Mouse (Mus musculus) intestine, embryonic 16.5 days (tissue): ENCODE data around the gene Zranb1. TPM values are rescaled to one million over a fixed set of nuclear protein-coding genes. Genes with fewer than 3 reads are reported as not detected.

Source experiments
- ATAC-seq: fragments of 200-750 bp; cut with Nextera tagmentation; 2 replicates; pipeline ENCODE4 v1.8.0; 2017; ENCODE audit warnings: moderate TSS enrichment, moderate library complexity
- H3K27ac ChIP-seq: fragments of 300-500 bp; sonication (generic); 2 replicates; pipeline ENCODE4 v1.5.1; 2014; ENCODE audit warnings: mild to moderate bottlenecking, low read length
- H3K27me3 ChIP-seq: fragments of 300-500 bp; sonication (generic); replicated peaks from 2 replicates; pipeline ENCODE4 v1.6.1; 2014; ENCODE audit warnings: low read length, control low read depth, mixed read lengths; ENCODE audit not compliant: control insufficient read depth, insufficient read depth
- H3K36me3 ChIP-seq: fragments of 300-500 bp; sonication (generic); 2 replicates; pipeline ENCODE4 v1.6.1; 2014; ENCODE audit warnings: low read length, control low read depth; ENCODE audit not compliant: control insufficient read depth, insufficient read depth
- H3K4me1 ChIP-seq: fragments of 300-500 bp; sonication (generic); 2 replicates; pipeline ENCODE4 v1.6.1; 2014; ENCODE audit warnings: low read length, control low read depth, mixed read lengths; ENCODE audit not compliant: control insufficient read depth, insufficient read depth
- H3K4me2 ChIP-seq: fragments of 300-500 bp; sonication (generic); 2 replicates; pipeline ENCODE4 v1.6.1; 2014; ENCODE audit warnings: low read depth, low read length, control low read depth
- H3K4me3 ChIP-seq: fragments of 300-500 bp; sonication (generic); 2 replicates; pipeline ENCODE4 v1.5.1; 2014; ENCODE audit warnings: mild to moderate bottlenecking, low read length
- H3K9ac ChIP-seq: fragments of 300-500 bp; sonication (generic); 2 replicates; pipeline ENCODE4 v1.6.1; 2014; ENCODE audit warnings: low read depth, low read length
- H3K9me3 ChIP-seq: fragments of 300-500 bp; sonication (generic); 2 replicates; pipeline ENCODE4 v1.6.1; 2016; ENCODE audit warnings: low read length, control low read depth; ENCODE audit not compliant: control insufficient read depth
- WGBS: fragments of 180-500 bp; shearing (Covaris S2); extraction: QIAGEN DNeasy Blood & Tissue Kit; methylation state at CpG from one replicate; pipeline ENCODE4 v1.1.7; 2014; 5-methylcytosine and 5-hydroxymethylcytosine counted together
- polyA plus RNA-seq: library from polyadenylated mRNA; unstranded; fragments of >200 nt; fragmentation: Nextera tagmentation; extraction: Ambion mirVana; gene quantifications from 2 replicates; pipeline ENCODE4 v1.2.1, GENCODE M21; 2015

The Zranb1 gene
- polyA plus RNA-seq, 1 experiment from 2014 or later, result 5.7 TPM

DNA sequence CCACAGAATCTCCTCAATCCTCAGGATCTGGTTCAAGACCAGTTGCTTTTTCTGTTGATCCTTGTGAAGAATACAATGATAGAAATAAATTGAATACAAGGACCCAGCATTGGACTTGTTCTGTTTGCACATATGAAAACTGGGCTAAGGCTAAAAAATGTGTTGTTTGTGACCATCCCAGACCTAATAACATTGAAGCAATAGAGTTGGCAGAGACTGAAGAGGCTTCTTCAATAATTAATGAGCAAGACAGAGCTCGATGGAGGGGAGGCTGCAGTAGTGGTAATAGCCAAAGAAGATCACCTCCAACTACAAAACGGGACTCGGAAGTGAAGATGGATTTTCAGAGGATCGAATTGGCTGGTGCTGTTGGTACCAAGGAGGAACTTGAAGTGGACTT, 19.0 kb downstream of the Zranb1 start:
- ATAC-seq, result no peak
- Histone ChIP-seq H3K9me3 (no peaks in the 10 kb centered on the region), H3K9ac (no peak overlapping the region), H3K27ac (no peak overlapping the region), H3K36me3 (no peaks in the 10 kb centered on the region), H3K27me3 (no peaks in the 10 kb centered on the region), H3K4me3 (no peak overlapping the region), H3K4me1 (peaks cover 3% of the 10 kb centered on the region; the same call in 1 of the 2 replicates), H3K4me2 (no peak overlapping the region)
- 80% methylated on average over 4 of the region's 4 CpGs for WGBS

DNA sequence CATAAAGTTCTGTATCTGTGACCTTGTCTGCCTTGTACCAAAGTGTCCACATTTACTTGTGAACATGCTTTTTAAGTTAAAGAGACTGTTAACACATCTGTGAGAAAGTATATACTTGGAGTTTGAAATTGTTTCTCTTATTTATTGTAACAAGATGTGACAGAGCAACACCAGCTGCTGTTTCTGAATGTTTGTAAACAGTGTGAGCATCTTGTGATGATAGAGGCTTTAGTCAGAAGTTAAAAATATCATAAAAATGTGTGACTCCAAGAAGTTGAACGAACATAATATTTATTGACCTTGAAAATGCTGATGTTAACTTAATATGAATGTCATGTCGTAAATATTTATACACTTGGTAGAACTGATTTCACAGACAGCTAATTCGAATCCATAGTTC, 19.7 kb downstream of the Zranb1 start:
- 76% methylated on average over 3 of the region's 3 CpGs for WGBS
- Histone ChIP-seq H3K36me3 (no peaks in the 10 kb centered on the region), H3K27me3 (no peaks in the 10 kb centered on the region), H3K9ac (no peak overlapping the region), H3K9me3 (no peaks in the 10 kb centered on the region), H3K4me1 (peaks cover 3% of the 10 kb centered on the region; the same call in 1 of the 2 replicates), H3K4me2 (no peak overlapping the region), H3K27ac (no peak overlapping the region), H3K4me3 (no peak overlapping the region)
- no peak for ATAC-seq

DNA sequence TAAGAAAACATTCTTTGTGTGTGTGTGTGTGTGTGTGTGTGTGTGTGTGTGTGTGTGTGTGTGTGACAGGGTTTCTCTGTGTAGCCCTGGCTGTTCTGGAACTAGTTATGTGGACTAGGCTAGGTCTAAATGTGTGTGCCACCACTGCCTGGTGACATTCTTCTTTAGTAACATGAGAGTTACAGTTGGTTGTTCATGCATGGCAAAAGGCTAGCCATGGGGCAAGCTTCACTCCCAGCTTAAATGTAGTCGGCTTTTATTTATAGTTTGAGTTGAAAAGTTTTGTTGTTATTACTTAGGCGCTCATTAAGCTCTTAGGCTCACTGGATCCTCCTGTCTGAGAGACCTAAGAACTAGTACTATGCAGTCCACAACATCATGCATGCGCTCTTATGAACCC, 33.5 kb downstream of the Zranb1 start:
- Histone ChIP-seq H3K9me3 (no peaks in the 10 kb centered on the region), H3K4me3 (no peak overlapping the region), H3K4me1 (no peaks in the 10 kb centered on the region), H3K36me3 (no peaks in the 10 kb centered on the region), H3K27me3 (no peaks in the 10 kb centered on the region), H3K9ac (no peak overlapping the region), H3K4me2 (no peak overlapping the region), H3K27ac (no peak overlapping the region)
- WGBS, result 90% methylated on average over 3 of the region's 3 CpGs
- ATAC-seq, result no peak

DNA sequence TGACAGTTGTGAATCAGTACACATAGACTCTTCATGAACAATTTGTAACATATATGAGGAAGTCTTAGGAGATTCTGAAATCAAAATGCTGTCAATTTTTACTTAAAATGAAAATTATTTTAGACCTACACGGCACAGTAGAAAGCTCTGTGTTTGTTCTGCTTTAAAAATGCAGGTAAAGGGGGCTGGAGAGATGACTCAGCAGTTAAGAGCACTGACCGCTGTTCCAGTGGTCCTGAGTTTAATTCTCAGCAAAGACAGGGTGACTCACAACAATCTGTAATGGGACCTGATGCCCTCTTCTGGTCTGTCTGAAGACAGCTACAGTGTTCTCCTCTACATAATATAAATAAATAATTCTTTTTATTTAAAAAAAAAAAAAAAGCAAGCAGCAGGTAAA, 34.8 kb downstream of the Zranb1 start:
- no peak overlapping the region for H3K9ac ChIP-seq
- no peaks in the 10 kb centered on the region for H3K4me1 ChIP-seq
- WGBS, result 85% methylated on average over 2 of the region's 2 CpGs
- no peak overlapping the region for H3K27ac ChIP-seq
- H3K27me3 ChIP-seq, result no peaks in the 10 kb centered on the region
- no peak overlapping the region for H3K4me3 ChIP-seq
- no peaks in the 10 kb centered on the region for H3K36me3 ChIP-seq
- ATAC-seq, result no peak
- H3K4me2 ChIP-seq, result no peak overlapping the region
- no peaks in the 10 kb centered on the region for H3K9me3 ChIP-seq

DNA sequence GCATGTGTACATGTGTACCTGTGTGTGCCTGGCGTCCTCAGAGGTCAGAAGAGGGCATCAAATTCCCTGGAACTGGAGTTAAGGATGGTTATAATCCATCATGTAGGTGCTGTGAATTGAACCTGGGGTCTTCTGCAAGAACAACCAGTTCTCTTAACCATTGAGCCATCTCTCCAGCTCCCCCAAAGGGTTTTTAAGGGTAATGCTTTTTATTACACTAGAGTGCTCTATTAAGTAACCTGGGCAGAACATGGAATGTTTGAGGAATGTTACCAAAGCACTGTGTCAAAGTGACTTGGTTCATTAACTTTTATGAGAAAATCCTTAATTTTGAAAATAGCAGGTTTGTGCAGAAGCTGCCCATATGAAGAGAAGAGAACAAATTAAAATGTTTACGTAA, 41.1 kb downstream of the Zranb1 start:
- Histone ChIP-seq H3K9ac (no peak overlapping the region), H3K9me3 (no peaks in the 10 kb centered on the region), H3K27me3 (no peaks in the 10 kb centered on the region), H3K36me3 (no peaks in the 10 kb centered on the region; the same call in 1 of the 2 replicates), H3K4me2 (no peak overlapping the region), H3K4me3 (no peak overlapping the region), H3K27ac (no peak overlapping the region), H3K4me1 (no peaks in the 10 kb centered on the region)
- no peak for ATAC-seq
- 92% methylated on average over 2 of the region's 2 CpGs for WGBS

DNA sequence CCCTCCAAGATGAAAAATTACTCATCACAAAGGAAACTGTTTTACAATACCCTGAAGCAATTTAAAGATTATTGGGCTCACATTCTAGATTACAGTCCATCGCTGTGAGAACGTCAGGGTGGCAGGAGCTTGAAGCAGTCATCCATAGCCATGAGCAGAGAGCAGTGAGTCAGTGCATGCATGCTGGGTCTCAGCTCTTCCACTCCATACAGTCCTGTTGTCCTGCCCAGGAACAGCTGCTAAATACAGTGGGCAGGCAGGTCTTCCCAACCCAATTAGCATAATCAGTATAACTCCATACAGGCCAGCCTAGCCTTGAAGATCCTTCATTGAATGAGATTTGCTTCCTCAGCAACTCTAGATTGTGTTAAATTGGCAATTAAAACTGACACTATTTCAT, 45.1 kb downstream of the Zranb1 start:
- 77% methylated on average over 2 of the region's 2 CpGs for WGBS
- no peaks in the 10 kb centered on the region; the same call in 1 of the 2 replicates for H3K36me3 ChIP-seq

DNA sequence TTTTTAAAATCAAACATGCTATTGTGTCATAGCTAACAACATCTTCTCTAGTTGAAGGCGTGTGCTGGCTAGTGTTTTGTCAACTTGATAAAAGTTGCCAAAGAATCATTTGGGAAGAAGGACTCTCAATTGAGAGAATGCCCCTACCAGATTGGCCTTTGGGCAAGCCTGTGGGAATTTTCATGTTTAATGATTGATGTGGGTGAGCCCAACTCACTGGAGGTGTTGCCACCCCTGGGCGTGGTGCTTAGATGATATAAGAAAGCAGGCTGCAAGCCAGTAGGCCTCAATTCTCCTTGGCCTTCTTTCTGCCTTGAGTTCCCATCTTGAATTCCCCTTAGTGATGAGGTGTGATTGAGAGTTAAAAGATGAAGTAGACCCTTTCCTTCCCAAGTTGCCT, 47.0 kb downstream of the Zranb1 start:
- Histone ChIP-seq H3K4me2 (no peak overlapping the region), H3K36me3 (peaks cover 7% of the 10 kb centered on the region; the same call in 1 of the 2 replicates), H3K9me3 (no peaks in the 10 kb centered on the region), H3K4me1 (no peaks in the 10 kb centered on the region), H3K4me3 (no peak overlapping the region), H3K9ac (no peak overlapping the region), H3K27ac (no peak overlapping the region), H3K27me3 (no peaks in the 10 kb centered on the region)
- WGBS, result 86% methylated on average over 2 of the region's 2 CpGs
- ATAC-seq, result no peak

More for the DNA sequence above, 45.1 kb downstream of the Zranb1 start:
- Histone ChIP-seq H3K4me1 (no peaks in the 10 kb centered on the region), H3K4me2 (no peak overlapping the region), H3K27me3 (no peaks in the 10 kb centered on the region), H3K9me3 (no peaks in the 10 kb centered on the region), H3K27ac (no peak overlapping the region), H3K4me3 (no peak overlapping the region), H3K9ac (no peak overlapping the region)
- no peak for ATAC-seq

DNA sequence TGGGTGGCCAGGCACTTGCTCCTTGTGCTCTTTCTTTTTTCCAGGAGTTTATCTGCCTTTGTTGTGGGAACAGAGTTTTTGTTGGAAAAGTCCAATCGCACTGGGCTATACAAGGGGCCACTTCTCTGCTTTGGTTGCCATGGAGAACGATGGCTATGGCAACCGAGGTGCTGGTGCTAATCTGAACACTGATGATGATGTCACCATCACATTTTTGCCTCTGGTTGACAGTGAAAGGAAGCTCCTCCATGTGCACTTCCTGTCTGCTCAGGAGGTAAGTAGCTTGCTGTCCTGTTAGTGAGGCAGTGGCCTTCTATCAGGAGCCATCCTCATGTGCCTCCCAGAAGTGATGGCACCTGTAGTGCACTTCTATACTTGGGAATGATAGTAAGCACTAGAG, 51.7 kb downstream of the Zranb1 start:
- 63% methylated on average over 3 of the region's 3 CpGs for WGBS
- Histone ChIP-seq H3K9me3 (no peaks in the 10 kb centered on the region), H3K9ac (no peak overlapping the region), H3K4me1 (no peaks in the 10 kb centered on the region), H3K4me3 (no peak overlapping the region), H3K36me3 (peaks cover 11% of the 10 kb centered on the region), H3K27me3 (no peaks in the 10 kb centered on the region), H3K27ac (no peak overlapping the region), H3K4me2 (no peak overlapping the region)
- no peak for ATAC-seq

DNA sequence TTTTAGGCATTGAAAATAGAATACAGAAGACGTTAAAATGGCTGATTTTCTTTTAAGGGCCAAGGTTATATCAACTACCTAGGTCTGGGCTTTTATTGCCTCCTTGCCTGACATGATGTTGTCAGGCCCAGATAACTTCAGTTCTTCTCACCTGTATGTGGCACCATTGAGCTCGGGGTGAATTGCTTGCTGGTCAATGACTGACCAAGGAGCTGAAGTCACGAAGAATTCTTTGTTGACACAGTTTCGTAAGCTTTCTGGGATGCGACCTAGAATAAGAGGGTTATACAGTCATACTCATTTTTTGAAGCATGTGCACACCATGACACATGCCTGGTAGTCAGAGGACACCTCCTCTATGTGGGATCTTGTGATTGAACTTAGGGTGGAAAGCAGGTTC, 58.9 kb downstream of the Zranb1 start:
- 68% methylated on average over 5 of the region's 5 CpGs for WGBS
- H3K4me2 ChIP-seq, result no peak overlapping the region
- no peak overlapping the region for H3K4me3 ChIP-seq
- ATAC-seq, result 0 out of 2 replicates have a peak, but pooled peaks have one; percentile 21
- no peak overlapping the region for H3K9ac ChIP-seq
- no peaks in the 10 kb centered on the region for H3K4me1 ChIP-seq
- H3K9me3 ChIP-seq, result no peaks in the 10 kb centered on the region
- H3K27me3 ChIP-seq, result no peaks in the 10 kb centered on the region
- peaks cover 23% of the 10 kb centered on the region for H3K36me3 ChIP-seq
- no peak overlapping the region for H3K27ac ChIP-seq

DNA sequence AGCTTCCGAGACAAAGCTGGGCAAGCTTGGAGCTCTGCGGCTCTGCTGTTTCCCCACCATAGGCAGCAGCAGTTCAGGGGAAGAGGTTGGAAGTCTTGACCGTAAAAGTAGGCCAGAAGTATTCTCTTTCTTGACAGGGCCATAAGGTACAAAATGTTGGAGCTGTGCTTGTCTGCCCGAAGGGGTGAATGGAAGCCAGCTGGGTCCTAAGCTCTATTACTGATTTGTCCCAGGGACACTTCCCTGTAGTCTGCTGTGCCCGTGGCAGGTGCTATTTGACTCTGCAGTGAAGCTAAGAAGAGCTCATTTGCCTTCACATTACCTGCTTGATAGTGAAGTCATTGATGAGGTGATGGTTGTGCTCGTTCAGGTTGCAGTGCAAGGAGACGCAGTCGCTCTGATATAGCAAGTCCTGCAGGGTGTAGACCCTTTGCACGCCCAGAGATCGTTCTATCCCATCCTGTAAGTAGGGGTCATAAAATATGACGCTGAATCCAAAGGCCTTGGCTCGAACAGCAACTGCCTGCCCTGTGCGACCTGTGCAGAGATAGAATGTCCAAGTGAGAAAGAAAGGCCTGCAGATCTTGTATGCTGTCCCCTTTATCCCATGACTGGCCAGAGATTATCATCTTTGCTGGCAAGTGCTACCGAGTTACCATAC, 60.4 kb downstream of the Zranb1 start:
- no peak overlapping the region for H3K9ac ChIP-seq
- no peak overlapping the region for H3K27ac ChIP-seq
- H3K4me3 ChIP-seq, result no peak overlapping the region
- H3K27me3 ChIP-seq, result no peaks in the 10 kb centered on the region
- no peaks in the 10 kb centered on the region for H3K9me3 ChIP-seq
- peaks cover 25% of the 10 kb centered on the region for H3K36me3 ChIP-seq
- no peak for ATAC-seq
- no peaks in the 10 kb centered on the region for H3K4me1 ChIP-seq
- no peak overlapping the region for H3K4me2 ChIP-seq
- 79% methylated on average over 14 of the region's 14 CpGs for WGBS
